Mouse (Mus musculus) liver, embryonic 14.5 days (tissue): ENCODE measurements around the gene Cebpa. TPM values are rescaled to one million over a fixed set of nuclear protein-coding genes. Genes with fewer than 3 reads are reported as not detected.
A peak's percentile ranks its signal among the peaks of the same experiment; 100 is the strongest.

Experiments used
- ATAC-seq: fragments of 200-750 bp; cut with Nextera tagmentation; 2 replicates; pipeline ENCODE4 v1.8.0; 2017; ENCODE audit warnings: moderate number of reproducible peaks, mild to moderate bottlenecking, moderate library complexity; ENCODE audit not compliant: insufficient read depth
- DNase-seq, 3 experiments: peaks; one replicate each; pipeline ENCODE4 v3.0.0-alpha.2; 2012 to 2013; ENCODE audit warnings: low read depth in 3 of 3, low spot score in 3 of 3
- H3K27ac ChIP-seq: fragments of 300-500 bp; sonication (generic); 2 replicates; pipeline ENCODE4 v1.5.1; 2014; ENCODE audit warnings: moderate library complexity, mild to moderate bottlenecking, control low read depth, inconsistent platforms
- H3K27me3 ChIP-seq: fragments of 300-500 bp; sonication (generic); 2 replicates; pipeline ENCODE4 v1.6.1; 2014; ENCODE audit warnings: mild to moderate bottlenecking, low read length, moderate library complexity; ENCODE audit not compliant: control insufficient read depth, insufficient read depth
- H3K36me3 ChIP-seq: fragments of 300-500 bp; sonication (generic); replicated peaks from 2 replicates; pipeline ENCODE4 v1.6.1; 2014; ENCODE audit warnings: low read depth; ENCODE audit not compliant: control insufficient read depth, insufficient read depth
- H3K4me1 ChIP-seq, 2 experiments: fragments of 200-500 bp in 1 of 2; fragments of 300-500 bp in 1 of 2; sonication (generic) in 1 of 2; replicated peaks; 2 replicates each; pipeline ENCODE4 v1.6.1; 2012 to 2014; ENCODE audit warnings: antibody characterized with exemption in 1 of 2, inconsistent platforms in 1 of 2, low read length in 1 of 2; ENCODE audit not compliant: control insufficient read depth in 2 of 2, insufficient read depth in 2 of 2
- H3K4me2 ChIP-seq: fragments of 300-500 bp; sonication (generic); 2 replicates; pipeline ENCODE4 v1.6.1; 2014; ENCODE audit warnings: low read depth, mild to moderate bottlenecking, control low read depth, moderate library complexity
- H3K4me3 ChIP-seq, 2 experiments: fragments of 200-500 bp in 1 of 2; fragments of 300-500 bp in 1 of 2; sonication (generic) in 1 of 2; 2 replicates each; pipeline ENCODE4 v1.5.1; 2012 to 2014; ENCODE audit warnings: low read depth in 2 of 2, low read length in 2 of 2, mild to moderate bottlenecking in 2 of 2, control low read depth in 1 of 2, inconsistent platforms in 1 of 2, moderate library complexity in 1 of 2; ENCODE audit not compliant: insufficient read depth in 1 of 2
- H3K9ac ChIP-seq: fragments of 300-500 bp; sonication (generic); replicated peaks from 2 replicates; pipeline ENCODE4 v1.6.1; 2014; ENCODE audit warnings: mild to moderate bottlenecking, control low read depth, moderate library complexity
- H3K9me3 ChIP-seq: fragments of 300-500 bp; sonication (generic); 2 replicates; pipeline ENCODE4 v1.6.1; 2016; ENCODE audit warnings: low read length, mixed read lengths; ENCODE audit not compliant: control insufficient read depth
- CTCF ChIP-seq: IDR thresholded peaks from 2 replicates; pipeline ENCODE4 v1.5.1; 2016; ENCODE audit warnings: antibody characterized with exemption, low read depth, control low read depth
- EP300 ChIP-seq: IDR thresholded peaks from 2 replicates; pipeline ENCODE4 v1.6.1; 2016; ENCODE audit warnings: antibody characterized with exemption, low read depth
- WGBS: fragments of 180-500 bp; shearing (Covaris S2); extraction: QIAGEN DNeasy Blood & Tissue Kit; methylation state at CpG from one replicate; pipeline ENCODE4 v1.1.7; 2014; ENCODE audit not compliant: insufficient replicate concordance; 5-methylcytosine and 5-hydroxymethylcytosine counted together
- microRNA-seq: library from miRNA; unstranded; fragments of <30 nt; microRNA quantifications from one replicate; pipeline ENCODE4, GENCODE M21; 2016
- polyA plus RNA-seq, 2 experiments: library from polyadenylated mRNA; depleted of rRNA in 1 of 2; stranded (reverse) in 1 of 2; unstranded in 1 of 2; fragments of >200 nt; fragmentation: Nextera tagmentation in 1 of 2; extraction: Ambion mirVana in 1 of 2; gene quantifications; 2 replicates each; pipeline versions ENCODE4 v1.2.1 to v1.2.3; 2012 to 2014

Cebpa gene
- polyA plus RNA-seq, 2 experiments, result 7.1 to 15.0 TPM

- WGBS, result 12% methylated on average over 6 of the region's 6 CpGs
- Histone ChIP-seq H3K27me3 (no peaks in the 10 kb centered on the region), H3K4me3 (no peak overlapping the region), H3K4me1 (peaks cover 0 to 6% of the 10 kb centered on the region in 2 experiments; a peak in 2 of 4 replicates), H3K9me3 (no peaks in the 10 kb centered on the region), H3K36me3 (no peaks in the 10 kb centered on the region), H3K27ac (no peak overlapping the region), H3K4me2 (no peak overlapping the region), H3K9ac (no peak overlapping the region)
- TF ChIP-seq CTCF, result peak; percentile 93
- no peak for TF ChIP-seq EP300
- DNase-seq (peak; percentile 33 to 45 (median 37)), ATAC-seq (no peak)
Measured at GRCm38 (mm10) chr7:35169341-35169740, 50.2 kb downstream of the Cebpa start.

Small RNA genes within 50 kb of the gene (microRNA-seq; reads per million reads assigned to microRNA genes)
- not detected for gene Gm25033

Other genes starting within 250 kb of the Cebpa start
- 31.7 and 43.0 TPM in 2 replicates for gene Pepd, start 206.9 kb upstream of the Cebpa start, polyA plus RNA-seq (2012; rRNA removed)
- 50.3 and 63.2 TPM in 2 replicates for gene Pepd, start 206.9 kb upstream of the Cebpa start, polyA plus RNA-seq (2014; fragmentation: Nextera tagmentation; extraction: Ambion mirVana)
- 4.7 and 9.2 TPM in 2 replicates for gene Cebpg, start 62.7 kb upstream of the Cebpa start, polyA plus RNA-seq (2012; rRNA removed)
- 14.5 and 14.7 TPM in 2 replicates for gene Cebpg, start 62.7 kb upstream of the Cebpa start, polyA plus RNA-seq (2014; fragmentation: Nextera tagmentation; extraction: Ambion mirVana)
- gene Slc7a10, start 67.1 kb downstream of the Cebpa start, polyA plus RNA-seq (2012; rRNA removed), result 0.22 and 0.27 TPM in 2 replicates
- gene Slc7a10, start 67.1 kb downstream of the Cebpa start, polyA plus RNA-seq (2014; fragmentation: Nextera tagmentation; extraction: Ambion mirVana), result 0.29 and 0.38 TPM in 2 replicates
- 0.66 and 1.00 TPM in 2 replicates for gene Lrp3, start 96.2 kb downstream of the Cebpa start, polyA plus RNA-seq (2012; rRNA removed)
- gene Lrp3, start 96.2 kb downstream of the Cebpa start, polyA plus RNA-seq (2014; fragmentation: Nextera tagmentation; extraction: Ambion mirVana), result 0.19 and 0.37 TPM in 2 replicates
- gene Gpatch1, start 199.1 kb downstream of the Cebpa start, polyA plus RNA-seq (2012; rRNA removed), result 2.3 and 3.7 TPM in 2 replicates
- 5.4 and 6.6 TPM in 2 replicates for gene Gpatch1, start 199.1 kb downstream of the Cebpa start, polyA plus RNA-seq (2014; fragmentation: Nextera tagmentation; extraction: Ambion mirVana)
- 2.7 and 3.0 TPM in 2 replicates for gene Rhpn2, start 214.9 kb downstream of the Cebpa start, polyA plus RNA-seq (2012; rRNA removed)
- gene Rhpn2, start 214.9 kb downstream of the Cebpa start, polyA plus RNA-seq (2014; fragmentation: Nextera tagmentation; extraction: Ambion mirVana), result 2.8 and 4.1 TPM in 2 replicates